Mouse (Mus musculus): ENCODE data around the gene Ctnnbip1. TPM values are rescaled to one million over a fixed set of nuclear protein-coding genes. Genes with fewer than 3 reads are reported as not detected.

Ctnnbip1 gene
- polyA plus RNA-seq, 1 experiment from 2014 or later: 103 TPM

DNA sequence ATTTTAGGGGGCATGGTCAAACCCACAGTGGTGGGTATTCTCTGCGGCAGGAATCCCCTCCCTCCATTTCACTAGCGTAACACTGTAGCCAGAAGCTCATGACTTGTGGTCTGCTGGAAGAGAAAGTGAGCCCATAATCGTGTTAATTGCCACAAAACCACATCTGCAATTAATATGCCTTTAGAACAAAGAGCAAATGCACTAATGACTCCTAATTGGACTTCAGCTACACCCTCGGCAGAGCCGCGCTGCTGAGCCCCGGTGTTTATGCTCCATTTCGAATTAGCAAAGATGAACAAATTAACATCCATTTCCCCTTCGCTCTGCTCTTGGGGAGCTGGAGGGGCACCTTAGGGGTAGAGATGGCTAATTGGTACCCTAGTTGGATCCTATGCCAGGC, 58.0 kb downstream of the Ctnnbip1 start:
- H3K4me3 ChIP-seq (replicated peaks): no peak overlapping the region
- no peak overlapping the region for H3K4me2 ChIP-seq
- H3K9ac ChIP-seq (replicated peaks): no peak overlapping the region
- 54% methylated on average over 9 of the region's 9 CpGs for WGBS
- H3K36me3 ChIP-seq: no peaks in the 10 kb centered on the region
- H3K27me3 ChIP-seq (replicated peaks): no peaks in the 10 kb centered on the region
- H3K9me3 ChIP-seq (replicated peaks): no peaks in the 10 kb centered on the region
- no peak for ATAC-seq (ENCODE audit: low FRiP score)
- peaks cover 34% of the 10 kb centered on the region for H3K4me1 ChIP-seq
- peak overlapping the region; percentile 65 for H3K27ac ChIP-seq (replicated peaks)

DNA sequence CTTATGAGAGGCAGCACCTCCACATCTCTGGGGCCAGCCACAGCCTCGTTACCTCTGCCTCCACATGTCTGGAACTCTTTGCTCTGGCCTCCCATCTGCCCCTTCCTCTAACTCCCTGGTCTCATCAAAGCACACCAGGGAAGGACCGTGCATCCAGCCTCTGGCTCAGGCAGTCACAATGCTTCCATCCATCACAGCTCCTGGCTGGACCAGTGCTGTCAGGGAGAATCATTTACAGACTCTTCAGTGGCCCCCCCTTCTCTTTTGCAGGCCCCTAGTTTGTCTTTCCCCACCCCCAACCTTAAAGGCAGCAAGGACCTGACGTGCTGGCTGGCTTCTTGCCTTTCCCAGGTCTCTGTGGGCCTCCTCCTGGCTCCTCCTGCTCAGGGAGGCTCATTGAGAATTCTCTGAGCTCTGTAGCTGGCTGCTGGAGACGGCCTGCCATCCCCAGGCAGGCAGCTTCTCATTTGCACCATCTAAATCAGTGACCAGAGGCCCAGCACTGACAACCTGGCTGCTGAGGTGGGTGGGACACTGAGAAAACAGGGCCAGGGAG, 59.0 kb downstream of the Ctnnbip1 start:
- no peaks in the 10 kb centered on the region for H3K36me3 ChIP-seq
- 13% methylated on average over 4 of the region's 4 CpGs for WGBS
- no peaks in the 10 kb centered on the region for H3K27me3 ChIP-seq (replicated peaks)
- H3K4me3 ChIP-seq (replicated peaks): no peak overlapping the region
- peak overlapping the region; percentile 65 for H3K27ac ChIP-seq (replicated peaks)
- ATAC-seq (ENCODE audit: low FRiP score): no peak
- H3K9me3 ChIP-seq (replicated peaks): no peaks in the 10 kb centered on the region
- H3K4me1 ChIP-seq: peaks cover 34% of the 10 kb centered on the region
- H3K9ac ChIP-seq (replicated peaks): no peak overlapping the region
- H3K4me2 ChIP-seq: no peak overlapping the region

DNA sequence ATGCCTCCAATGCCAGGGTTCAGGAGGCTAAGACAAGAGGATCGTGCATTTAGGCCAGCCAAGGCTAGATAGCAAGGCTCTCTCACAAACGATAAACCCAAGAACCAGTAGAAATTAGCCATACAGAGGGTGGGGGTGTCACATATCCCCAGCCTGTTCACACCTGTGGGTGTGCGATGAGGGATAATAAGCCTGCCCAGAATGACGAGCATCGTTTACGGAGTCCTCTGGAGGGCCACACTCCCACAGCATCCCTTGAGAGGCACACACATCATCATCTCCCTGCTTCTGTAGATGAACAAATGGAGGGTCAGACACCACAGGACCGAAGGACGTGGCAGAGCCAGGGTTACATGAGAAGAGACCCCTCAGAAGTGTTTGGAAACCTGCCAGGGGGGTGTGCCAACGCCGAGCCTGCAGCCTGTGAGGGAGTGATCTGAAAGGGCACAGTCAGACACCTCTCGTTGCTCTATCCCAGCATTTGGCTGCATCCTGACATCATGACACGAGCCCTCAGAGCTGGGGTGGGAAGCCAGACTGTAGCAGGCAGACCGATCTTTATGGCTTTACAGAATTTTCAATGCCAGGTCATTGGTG, 60.1 kb downstream of the Ctnnbip1 start:
- Histone ChIP-seq H3K9me3 (replicated peaks) (no peaks in the 10 kb centered on the region), H3K4me1 (peaks cover 34% of the 10 kb centered on the region), H3K27me3 (replicated peaks) (no peaks in the 10 kb centered on the region), H3K36me3 (no peaks in the 10 kb centered on the region), H3K4me3 (replicated peaks) (no peak overlapping the region), H3K27ac (replicated peaks) (no peak overlapping the region), H3K4me2 (no peak overlapping the region), H3K9ac (replicated peaks) (no peak overlapping the region)
- WGBS: 50% methylated on average over 13 of the region's 13 CpGs
- no peak; the same call in 1 of the 2 replicates for ATAC-seq (ENCODE audit: low FRiP score)

DNA sequence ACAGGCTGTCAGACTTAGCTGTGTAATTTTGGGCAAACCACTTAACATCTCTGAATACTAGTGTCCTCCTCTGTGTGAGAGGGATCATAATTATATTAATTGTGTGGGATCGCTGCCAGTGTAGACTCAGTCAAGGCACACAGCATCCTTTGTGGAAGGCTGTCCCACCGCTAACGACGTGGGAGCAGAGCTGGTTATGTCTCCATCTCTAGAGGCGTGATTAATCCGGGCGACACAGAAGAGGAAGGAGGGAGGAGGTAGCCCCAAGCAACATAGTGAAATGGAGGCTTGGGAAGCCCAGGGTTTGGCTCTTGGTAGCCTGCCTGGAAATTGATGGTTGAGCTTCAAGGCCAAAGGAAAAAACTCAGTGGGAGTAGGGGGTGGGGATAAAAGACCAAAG, 60.8 kb downstream of the Ctnnbip1 start:
- Histone ChIP-seq H3K27ac (replicated peaks) (no peak overlapping the region), H3K9ac (replicated peaks) (no peak overlapping the region), H3K4me2 (no peak overlapping the region), H3K4me3 (replicated peaks) (no peak overlapping the region), H3K9me3 (replicated peaks) (no peaks in the 10 kb centered on the region), H3K27me3 (replicated peaks) (no peaks in the 10 kb centered on the region), H3K36me3 (no peaks in the 10 kb centered on the region), H3K4me1 (peaks cover 34% of the 10 kb centered on the region)
- WGBS: 35% methylated on average over 7 of the region's 7 CpGs
- ATAC-seq (ENCODE audit: low FRiP score): no peak

DNA sequence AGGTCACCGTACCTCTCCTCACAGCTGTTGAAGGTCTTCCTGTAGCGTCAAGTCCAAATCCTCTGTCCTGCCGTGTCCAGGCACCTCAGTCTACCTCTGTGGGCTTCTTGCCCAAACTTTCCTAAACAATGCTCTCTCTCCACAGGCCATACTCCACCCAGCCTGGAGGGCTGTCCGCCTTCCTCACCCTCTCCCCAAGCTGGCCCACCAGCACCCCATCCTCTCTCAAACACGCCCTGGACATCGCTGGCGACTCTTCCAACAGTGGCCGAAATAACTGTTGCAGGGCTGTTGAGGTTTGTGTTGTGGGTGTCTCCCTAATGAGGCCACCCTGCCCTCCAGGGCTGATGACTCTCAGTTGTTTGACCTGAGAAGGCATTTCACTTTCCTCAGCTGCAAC, 67.2 kb downstream of the Ctnnbip1 start:
- 82% methylated on average over 8 of the region's 8 CpGs for WGBS
- Histone ChIP-seq H3K4me3 (replicated peaks) (peak overlapping the region; percentile 89; the same call in 1 of the 2 replicates), H3K4me2 (peak overlapping the region; percentile 97)

DNA sequence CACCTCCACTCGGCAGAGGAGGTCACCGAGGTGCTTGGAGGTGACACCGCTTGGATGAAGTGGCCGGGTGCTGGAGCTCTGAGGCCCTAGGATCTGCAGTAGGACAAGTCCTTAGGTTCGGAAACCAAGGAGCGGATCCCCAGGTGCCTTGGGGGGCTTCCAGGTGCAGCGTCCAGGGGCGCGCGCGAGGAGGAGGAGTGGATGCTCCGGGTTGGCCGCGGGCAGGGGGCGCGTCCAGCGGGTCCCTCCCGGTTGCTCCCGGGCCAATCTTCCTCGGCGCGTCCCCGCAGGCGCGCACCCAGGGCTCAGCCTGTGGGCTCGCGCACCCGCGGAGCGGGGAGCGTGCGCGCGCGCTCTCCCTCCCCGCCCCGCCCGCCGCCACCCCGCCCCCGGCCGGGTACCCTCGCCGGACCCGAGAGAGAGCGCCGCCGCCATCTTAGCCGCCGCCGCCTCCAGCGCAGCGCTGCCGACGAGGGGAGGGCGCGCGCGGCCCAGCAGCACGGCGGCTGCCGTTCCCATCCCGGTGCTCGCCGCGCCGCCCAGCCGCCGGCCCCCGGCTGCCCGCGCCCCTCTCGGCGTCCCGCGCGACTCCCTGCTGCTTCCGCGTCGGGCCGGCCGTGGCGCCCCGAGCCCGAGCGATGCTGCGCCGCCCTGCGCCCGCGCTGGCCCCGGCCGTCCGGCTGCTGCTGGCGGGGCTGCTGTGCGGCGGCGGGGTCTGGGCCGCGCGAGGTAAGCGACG, 68.2 kb downstream of the Ctnnbip1 start, which contains the start of gene Clstn1:
TSS of gene Clstn1 (plus strand) at position 425 of the 739 bp plus-strand sequence.
- Histone ChIP-seq H3K9ac (replicated peaks) (peak within 1 kb of the TSS; percentile 79), H3K9me3 (replicated peaks) (no peaks in the 10 kb centered on the region), H3K27me3 (replicated peaks) (no peaks in the 10 kb centered on the region), H3K4me1 (peaks cover 30% of the 10 kb centered on the region), H3K27ac (replicated peaks) (peak within 1 kb of the TSS; percentile 88), H3K4me2 (peak within 1 kb of the TSS; percentile 97), H3K4me3 (replicated peaks) (peak within 1 kb of the TSS; percentile 89), H3K36me3 (no peaks in the 10 kb centered on the region)
- WGBS: under 1% methylated on average over 57 of the region's 103 CpGs
- ATAC-seq (ENCODE audit: low FRiP score): peak; percentile 80

More for the DNA sequence above, 67.2 kb downstream of the Ctnnbip1 start:
- Histone ChIP-seq H3K27me3 (replicated peaks) (no peaks in the 10 kb centered on the region), H3K4me1 (peaks cover 30% of the 10 kb centered on the region), H3K27ac (replicated peaks) (peak overlapping the region; percentile 88; the same call in 1 of the 2 replicates), H3K36me3 (no peaks in the 10 kb centered on the region), H3K9ac (replicated peaks) (no peak overlapping the region), H3K9me3 (replicated peaks) (no peaks in the 10 kb centered on the region)
- no peak for ATAC-seq (ENCODE audit: low FRiP score)

DNA sequence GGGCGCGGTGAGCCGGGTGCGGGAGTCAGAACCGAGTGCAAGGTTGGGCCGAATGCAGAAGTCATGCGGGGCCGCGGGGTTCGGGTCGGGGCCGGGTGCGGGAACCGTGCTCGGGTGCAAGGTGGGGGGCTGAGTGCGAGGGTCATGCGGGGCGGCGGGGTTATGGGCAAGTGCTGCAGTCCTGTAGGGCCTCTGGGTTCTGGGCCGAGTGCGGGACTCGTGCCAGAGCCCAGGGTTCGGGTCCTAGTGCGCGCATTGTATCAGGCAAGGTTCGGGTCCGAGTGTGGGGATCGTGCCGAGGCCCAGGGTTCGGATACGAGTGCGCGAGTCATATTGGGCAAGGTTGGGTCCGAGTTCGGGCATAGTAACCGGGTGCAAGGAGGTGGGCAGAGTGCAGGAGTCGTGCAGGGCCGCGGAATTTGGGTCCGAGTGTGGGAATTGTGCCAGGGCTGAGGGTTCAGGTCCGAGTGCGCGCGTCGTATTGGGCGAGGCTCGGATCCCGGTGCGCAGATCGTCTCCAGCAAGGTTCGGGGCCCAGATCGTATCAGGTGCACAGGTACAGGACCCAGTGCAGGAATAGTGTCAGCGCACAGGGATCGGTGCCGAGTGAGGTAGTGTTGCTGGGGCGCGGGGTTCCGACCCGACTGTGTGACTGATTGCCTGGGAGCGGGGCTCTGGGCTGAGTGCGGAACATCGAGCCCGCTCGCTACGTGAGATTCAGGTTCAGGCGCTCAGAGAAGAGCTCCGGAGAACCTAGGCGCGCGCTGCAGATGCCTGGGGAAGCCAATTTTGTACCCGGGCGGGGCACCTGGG, 69.0 kb downstream of the Ctnnbip1 start:
- H3K4me2 ChIP-seq: peak overlapping the region; percentile 97
- no peaks in the 10 kb centered on the region for H3K36me3 ChIP-seq
- H3K9ac ChIP-seq (replicated peaks): peak overlapping the region; percentile 79
- peak overlapping the region; percentile 89 for H3K4me3 ChIP-seq (replicated peaks)
- no peaks in the 10 kb centered on the region for H3K9me3 ChIP-seq (replicated peaks)
- peaks cover 30% of the 10 kb centered on the region for H3K4me1 ChIP-seq
- ATAC-seq (ENCODE audit: low FRiP score): peak; percentile 75
- no peaks in the 10 kb centered on the region for H3K27me3 ChIP-seq (replicated peaks)
- under 1% methylated on average over 72 of the region's 72 CpGs for WGBS
- H3K27ac ChIP-seq (replicated peaks): peak overlapping the region; percentile 88

DNA sequence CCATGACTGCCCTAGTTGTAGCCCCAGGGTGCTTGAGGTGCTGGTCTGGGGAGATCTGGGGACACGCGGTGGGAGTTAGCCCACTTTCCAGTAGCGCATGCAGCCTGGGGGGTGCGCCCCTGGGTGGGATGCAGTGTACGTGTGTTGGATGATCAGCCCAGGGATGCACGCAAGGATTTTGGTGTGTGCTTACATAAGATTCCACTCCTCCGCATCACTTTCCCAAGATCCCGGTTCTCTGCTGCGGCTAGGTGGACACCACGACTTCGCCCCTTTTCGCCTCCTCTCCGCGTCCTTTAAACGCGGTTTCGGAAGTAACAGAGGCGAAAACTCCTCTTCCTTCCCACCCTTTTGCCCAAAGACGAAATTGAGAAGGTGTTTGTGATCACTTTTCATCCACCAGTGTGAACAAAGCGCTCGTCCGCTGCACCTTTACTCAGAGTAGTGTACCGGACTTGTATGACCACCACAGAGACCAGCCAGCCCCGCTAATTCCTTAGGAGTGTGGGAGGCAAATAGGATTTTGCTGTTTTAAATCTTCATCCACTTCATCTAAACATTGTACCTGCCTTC, 69.6 kb downstream of the Ctnnbip1 start:
- H3K9me3 ChIP-seq (replicated peaks): no peaks in the 10 kb centered on the region
- no peaks in the 10 kb centered on the region for H3K36me3 ChIP-seq
- 4% methylated on average over 24 of the region's 24 CpGs for WGBS
- H3K4me1 ChIP-seq: peaks cover 36% of the 10 kb centered on the region
- H3K27me3 ChIP-seq (replicated peaks): no peaks in the 10 kb centered on the region
- peak overlapping the region; percentile 89 for H3K4me3 ChIP-seq (replicated peaks)
- H3K9ac ChIP-seq (replicated peaks): peak overlapping the region; percentile 79
- H3K27ac ChIP-seq (replicated peaks): peak overlapping the region; percentile 88
- ATAC-seq (ENCODE audit: low FRiP score): peak; percentile 9
- peak overlapping the region; percentile 97 for H3K4me2 ChIP-seq

DNA sequence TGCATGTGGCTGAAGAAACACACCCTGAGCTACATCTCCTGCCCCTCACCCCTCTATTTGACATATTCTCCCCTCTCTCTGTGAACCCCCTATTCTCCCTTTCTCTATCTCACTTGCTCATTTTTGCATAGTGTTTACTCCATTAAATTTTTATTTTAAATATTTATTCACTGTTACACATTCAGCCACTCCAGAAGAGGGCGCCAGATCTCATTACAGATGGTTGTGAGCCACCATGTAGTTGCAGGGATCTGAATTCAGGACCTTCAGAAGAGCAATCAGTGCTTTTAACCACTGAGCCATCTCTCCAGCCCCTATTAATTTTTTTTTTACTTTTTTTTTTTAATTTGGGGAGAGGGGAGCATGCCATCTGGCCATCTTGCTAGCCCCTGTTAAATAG, 72.2 kb downstream of the Ctnnbip1 start:
- H3K4me2 ChIP-seq: no peak overlapping the region
- H3K27me3 ChIP-seq (replicated peaks): no peaks in the 10 kb centered on the region
- no peak overlapping the region for H3K4me3 ChIP-seq (replicated peaks)
- no peak overlapping the region for H3K27ac ChIP-seq (replicated peaks)
- no peak for ATAC-seq (ENCODE audit: low FRiP score)
- no peak overlapping the region for H3K9ac ChIP-seq (replicated peaks)
- WGBS: 91% methylated on average over 1 of the region's 1 CpGs
- no peaks in the 10 kb centered on the region for H3K36me3 ChIP-seq
- no peaks in the 10 kb centered on the region for H3K9me3 ChIP-seq (replicated peaks)
- H3K4me1 ChIP-seq: peaks cover 36% of the 10 kb centered on the region

DNA sequence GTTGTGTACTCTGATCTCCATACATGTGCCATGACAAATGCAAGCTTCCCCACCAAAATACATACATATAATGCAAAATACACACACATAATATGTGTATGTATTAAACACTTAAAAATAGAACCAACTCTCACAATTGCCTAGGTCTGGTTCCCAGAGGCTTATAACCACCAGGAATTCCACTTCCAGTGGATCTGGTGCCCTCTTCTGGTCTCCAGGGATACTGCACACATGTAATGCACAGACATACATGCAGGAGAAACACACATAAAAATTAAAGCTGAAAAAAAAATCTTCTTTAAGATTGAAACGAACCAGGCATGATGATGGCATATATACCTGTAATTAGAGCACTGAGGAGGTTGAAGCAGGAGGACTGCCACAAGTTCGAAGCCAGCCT, 73.5 kb downstream of the Ctnnbip1 start:
- no peaks in the 10 kb centered on the region for H3K27me3 ChIP-seq (replicated peaks)
- H3K27ac ChIP-seq (replicated peaks): no peak overlapping the region
- no peak overlapping the region for H3K4me3 ChIP-seq (replicated peaks)
- WGBS: 91% methylated on average over 2 of the region's 2 CpGs
- H3K4me1 ChIP-seq: peaks cover 27% of the 10 kb centered on the region
- H3K9me3 ChIP-seq (replicated peaks): no peaks in the 10 kb centered on the region
- H3K4me2 ChIP-seq: no peak overlapping the region
- H3K9ac ChIP-seq (replicated peaks): no peak overlapping the region
- no peak for ATAC-seq (ENCODE audit: low FRiP score)
- no peaks in the 10 kb centered on the region for H3K36me3 ChIP-seq

DNA sequence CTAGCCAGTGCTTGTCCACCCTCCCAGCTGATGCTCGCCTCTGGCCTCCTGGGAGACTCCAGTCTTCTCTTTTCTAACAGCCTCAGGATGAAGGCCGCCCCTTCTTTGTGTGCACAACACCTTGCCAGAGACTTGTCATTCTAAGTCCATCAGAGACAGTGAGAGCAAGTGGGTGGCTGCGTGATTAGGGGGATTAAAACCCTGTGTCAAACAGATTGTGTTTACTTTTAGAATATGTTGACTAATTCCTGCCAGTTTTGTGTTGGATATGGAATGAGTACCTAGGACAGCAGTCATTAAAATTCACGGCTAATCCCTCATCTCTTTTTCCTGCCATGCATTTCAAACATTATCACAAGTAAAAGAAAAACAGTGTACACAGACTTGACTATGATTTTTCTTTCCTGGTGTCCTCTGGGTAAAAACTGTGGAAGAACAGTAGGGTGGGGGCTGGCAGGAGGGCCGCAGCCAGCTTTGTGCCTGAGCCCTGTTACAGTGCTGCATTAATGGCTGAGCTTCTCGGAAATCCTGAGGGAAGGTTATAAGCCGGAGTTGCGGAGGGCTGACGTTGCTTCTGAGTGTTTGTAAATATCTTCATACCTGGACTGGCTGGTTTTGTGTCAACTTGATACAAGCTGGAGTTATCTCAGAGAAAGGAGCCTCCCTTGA, 77.0 kb downstream of the Ctnnbip1 start:
- Histone ChIP-seq H3K36me3 (no peaks in the 10 kb centered on the region), H3K27me3 (replicated peaks) (no peaks in the 10 kb centered on the region), H3K4me2 (no peak overlapping the region), H3K27ac (replicated peaks) (no peak overlapping the region), H3K9ac (replicated peaks) (no peak overlapping the region), H3K9me3 (replicated peaks) (no peaks in the 10 kb centered on the region), H3K4me1 (peaks cover 9% of the 10 kb centered on the region), H3K4me3 (replicated peaks) (no peak overlapping the region)
- no peak for ATAC-seq (ENCODE audit: low FRiP score)
- WGBS: 73% methylated on average over 9 of the region's 9 CpGs

All from neural tube, embryonic 15.5 days (tissue).